Mouse (Mus musculus) thymus, adult 2 months (tissue): ENCODE measurements at regions not wholly inside any gene's neighbourhood (a gene's known extent, or its start where the extent isn't known, plus 50 kb on each side); places are given as distances from the start of the nearest gene placed in this dataset.

Source experiments
- CTCF ChIP-seq: fragments of 200-500 bp; IDR thresholded peaks from 2 replicates; pipeline ENCODE4 v1.5.1; 2012; ENCODE audit warnings: mild to moderate bottlenecking, control low read depth, low read length, moderate library complexity, borderline replicate concordance; ENCODE audit not compliant: control insufficient read depth, poor library complexity, insufficient read depth; ENCODE audit errors: extremely low read depth
- POLR2A ChIP-seq: fragments of 200-500 bp; IDR thresholded peaks from 2 replicates; pipeline ENCODE4 v1.6.1; 2012; ENCODE audit warnings: mild to moderate bottlenecking, low read length, control low read depth, moderate library complexity; ENCODE audit not compliant: control insufficient read depth, poor library complexity, insufficient read depth; ENCODE audit errors: extremely low read depth

DNA sequence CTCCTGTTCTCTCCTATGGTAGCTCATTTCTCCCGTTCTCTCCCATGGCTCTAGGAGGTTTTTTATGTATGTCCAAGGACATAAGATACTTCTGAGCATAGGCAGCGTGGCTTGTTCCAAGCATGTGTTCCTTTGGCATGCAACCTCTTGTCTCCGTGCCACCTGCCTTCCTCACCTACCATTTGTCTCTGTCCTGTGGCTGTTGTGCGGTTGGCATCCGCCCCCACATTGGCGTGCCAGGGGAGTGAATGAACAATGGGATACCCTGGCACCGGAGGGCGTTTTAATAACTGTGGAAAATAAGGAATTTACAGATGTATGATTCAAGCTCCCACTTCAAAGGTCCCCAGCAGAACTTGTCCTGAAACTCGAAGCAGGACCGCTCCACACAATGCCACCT lies 158.1 kb downstream of the Klf5 start:
- TF ChIP-seq POLR2A (no peak), CTCF (no peak)
